Mouse (Mus musculus) large intestine, adult 2 months (tissue): ENCODE data around the gene Zbtb21. TPM values are rescaled to one million over a fixed set of nuclear protein-coding genes. Genes with fewer than 3 reads are reported as not detected.
"Not testable (repeated sequence)": the region's sequence is repeated elsewhere in the genome, so short reads cannot be mapped to it uniquely, and the experiment has no call there.

Experiments
- DNase-seq: peaks from one replicate; pipeline ENCODE4 v3.0.0-alpha.2; 2012; ENCODE audit warnings: low read depth, low spot score
- WGBS: fragments of 180-500 bp; shearing (Covaris S2); methylation state at CpG from one replicate; pipeline ENCODE4 v1.1.7; 2018; 5-methylcytosine and 5-hydroxymethylcytosine counted together
- polyA plus RNA-seq: library from polyadenylated mRNA; depleted of rRNA; stranded (reverse); fragments of >200 nt; gene quantifications from 2 replicates; pipeline ENCODE4 v1.2.3, GENCODE M21; 2012

Zbtb21 gene
- polyA plus RNA-seq, 1 experiment: 9.8 TPM

DNA sequence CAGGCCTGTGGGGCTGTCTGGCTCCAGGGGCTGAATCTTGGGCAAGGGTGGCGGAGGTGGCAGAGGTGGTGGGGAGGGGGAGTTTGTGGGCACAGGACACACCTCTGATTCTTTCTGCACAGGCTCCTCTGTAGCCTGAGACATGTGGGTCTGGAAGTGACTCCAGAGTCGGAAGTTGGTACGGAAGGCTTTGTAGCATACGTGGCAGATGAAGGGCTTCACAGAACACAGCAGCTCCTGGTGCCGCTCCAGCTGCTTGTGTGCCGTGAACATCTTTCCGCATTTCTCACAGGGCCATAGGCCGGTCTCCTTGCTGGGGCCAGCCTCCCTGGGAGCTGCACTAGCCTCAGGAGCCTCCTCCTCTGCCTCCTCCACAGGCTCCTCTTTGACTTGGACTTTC lies 12.4 kb downstream of the Zbtb21 start:
- no peak for DNase-seq
- 98% methylated on average over 8 of the region's 8 CpGs for WGBS

DNA sequence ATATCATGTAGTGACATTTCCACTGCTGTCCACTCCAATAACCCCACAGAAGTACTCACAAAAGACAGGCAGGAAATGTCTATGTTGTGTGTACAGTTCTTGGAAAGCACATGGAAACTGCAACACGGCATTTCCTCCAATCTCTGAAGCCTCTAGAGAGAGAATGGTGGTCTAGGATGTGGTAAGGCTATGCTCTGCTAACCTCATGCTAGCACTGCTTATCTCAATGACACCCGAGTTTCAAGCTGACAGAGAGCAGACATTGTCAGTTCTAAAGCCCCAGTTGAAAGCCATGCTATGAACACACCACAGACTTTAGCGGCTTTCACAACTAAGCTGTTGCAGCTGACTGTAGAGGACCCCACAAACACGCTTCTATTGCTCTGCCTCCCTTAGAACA lies 13.6 kb downstream of the Zbtb21 start:
- DNase-seq: no peak

DNA sequence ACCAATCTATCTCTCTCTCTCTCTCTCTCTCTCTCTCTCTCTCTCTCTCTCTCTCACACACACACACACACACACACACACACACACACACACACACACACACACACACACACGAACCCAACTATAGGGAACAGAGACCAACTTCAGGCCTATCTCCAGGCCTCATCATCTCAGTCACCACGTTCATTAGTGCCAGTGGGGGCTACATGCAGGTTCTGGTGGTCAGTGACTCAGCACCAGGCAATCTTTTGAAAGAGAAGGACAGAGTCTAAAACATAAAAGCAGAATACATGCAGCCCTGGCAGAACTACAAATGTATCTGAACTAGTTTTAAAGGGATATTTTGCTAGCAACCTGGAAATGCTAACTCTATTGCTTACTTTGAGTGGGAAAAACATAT lies 15.4 kb downstream of the Zbtb21 start:
- not testable (repeated sequence) for DNase-seq
- 77% methylated on average over 2 of the region's 2 CpGs for WGBS

More for the DNA sequence above, 13.6 kb downstream of the Zbtb21 start:
- WGBS: 80% methylated on average over 4 of the region's 4 CpGs

- DNase-seq: no peak
Observed at GRCm38 (mm10) chr16:97941844-97942243, 20.6 kb downstream of the Zbtb21 start.

- 77% methylated on average over 3 of the region's 3 CpGs for WGBS
- no peak for DNase-seq
Observed at GRCm38 (mm10) chr16:97940471-97940973, 21.9 kb downstream of the Zbtb21 start.

DNA sequence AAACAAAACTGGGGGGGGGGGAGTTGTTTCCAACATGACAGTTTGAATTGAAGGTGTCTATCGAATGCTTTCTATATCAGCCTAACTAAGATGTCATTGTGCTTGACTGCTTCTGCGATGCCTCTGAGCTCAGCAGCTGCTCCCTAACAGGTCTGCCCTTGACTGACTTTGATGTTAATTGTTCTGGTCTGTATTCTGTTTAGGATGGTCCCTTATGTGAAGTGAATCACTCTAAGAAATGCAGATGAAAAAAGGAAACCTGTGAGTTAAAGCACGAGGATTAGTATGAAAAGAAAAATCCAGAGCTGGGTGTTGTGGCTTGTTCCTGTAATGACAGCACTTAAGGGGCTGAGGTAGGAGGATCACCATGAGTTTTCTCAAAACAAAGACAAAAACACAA lies 26.6 kb downstream of the Zbtb21 start:
- no peak for DNase-seq
- 88% methylated on average over 3 of the region's 3 CpGs for WGBS

GRCm38 (mm10) chr16:97930231-97930630 lies 32.2 kb downstream of the Zbtb21 start:
- DNase-seq: no peak

DNA sequence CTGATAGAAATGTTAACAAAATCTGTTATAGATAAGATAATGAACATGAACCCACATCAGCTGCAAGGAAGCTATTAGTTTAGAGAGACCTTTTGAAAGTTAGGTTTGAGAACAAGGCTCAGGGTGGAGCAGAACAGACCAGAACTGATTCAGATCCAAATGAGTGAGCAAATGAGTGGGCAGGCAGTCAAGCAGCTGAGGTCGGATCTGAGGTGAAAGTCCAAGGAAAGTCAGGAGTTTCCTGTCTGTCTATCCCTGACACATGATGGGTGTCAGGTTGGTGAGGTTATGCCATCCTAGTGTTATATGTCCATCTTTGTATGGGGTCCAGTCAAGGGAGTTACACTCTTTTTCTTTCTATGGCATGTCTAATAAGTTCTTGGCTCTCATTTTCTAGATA lies 32.9 kb downstream of the Zbtb21 start:
- DNase-seq: no peak
- 35% methylated on average over 1 of the region's 1 CpGs for WGBS

DNA sequence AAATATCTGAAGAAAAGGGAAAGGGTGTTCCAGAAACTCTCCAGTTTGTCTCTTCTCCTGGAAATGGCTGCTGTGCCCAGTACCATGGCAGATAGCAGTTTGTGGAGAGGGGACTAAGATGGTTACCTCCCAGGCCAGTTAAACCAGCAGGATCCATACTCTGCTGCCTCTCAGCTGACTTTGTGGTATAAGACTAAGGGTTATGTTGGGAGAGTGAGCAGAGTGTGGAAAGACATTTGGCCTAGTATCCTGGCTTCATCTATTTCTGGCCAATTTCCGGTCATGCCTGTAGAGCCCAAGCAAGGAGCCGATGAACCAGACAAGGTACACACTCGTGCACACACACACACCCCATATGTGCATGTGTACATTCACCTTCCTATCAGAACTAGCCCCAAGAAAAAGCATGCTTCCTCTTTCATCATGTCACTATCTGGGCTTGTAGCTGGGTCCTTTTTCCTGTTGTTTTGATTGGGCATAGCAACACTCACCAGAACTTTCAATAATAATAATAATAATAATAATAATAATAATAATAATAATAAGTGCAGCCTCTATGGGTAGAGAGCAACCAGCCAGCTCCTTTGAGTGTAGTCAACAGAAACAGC lies 35.0 kb downstream of the Zbtb21 start:
- no peak for DNase-seq
- WGBS: 86% methylated on average over 3 of the region's 3 CpGs

DNA sequence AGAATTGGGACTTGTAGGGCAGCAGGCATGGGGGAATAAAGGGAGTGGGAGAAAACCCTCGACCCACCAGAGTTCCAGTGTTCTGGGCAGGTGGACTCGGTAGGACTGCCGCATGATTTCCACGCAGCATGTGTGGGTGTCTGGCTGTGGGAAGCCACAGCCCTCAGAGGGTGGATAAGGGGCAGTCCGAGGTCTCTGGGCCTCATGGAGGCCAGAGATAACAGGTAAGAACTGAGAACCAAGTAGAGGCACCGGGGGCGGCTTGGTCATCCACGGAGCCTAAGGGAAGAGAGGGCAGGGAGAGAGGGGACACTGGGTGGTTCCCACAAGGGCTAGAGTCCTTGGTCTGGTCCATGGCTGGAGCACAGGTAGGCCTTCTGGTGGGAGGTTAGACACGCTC lies 36.0 kb downstream of the Zbtb21 start:
- DNase-seq: no peak

GRCm38 (mm10) chr16:97925760-97926159 lies 36.7 kb downstream of the Zbtb21 start:
- DNase-seq: no peak
- WGBS: 65% methylated on average over 2 of the region's 2 CpGs

More for the DNA sequence above, 36.0 kb downstream of the Zbtb21 start:
- WGBS: 88% methylated on average over 9 of the region's 9 CpGs

DNA sequence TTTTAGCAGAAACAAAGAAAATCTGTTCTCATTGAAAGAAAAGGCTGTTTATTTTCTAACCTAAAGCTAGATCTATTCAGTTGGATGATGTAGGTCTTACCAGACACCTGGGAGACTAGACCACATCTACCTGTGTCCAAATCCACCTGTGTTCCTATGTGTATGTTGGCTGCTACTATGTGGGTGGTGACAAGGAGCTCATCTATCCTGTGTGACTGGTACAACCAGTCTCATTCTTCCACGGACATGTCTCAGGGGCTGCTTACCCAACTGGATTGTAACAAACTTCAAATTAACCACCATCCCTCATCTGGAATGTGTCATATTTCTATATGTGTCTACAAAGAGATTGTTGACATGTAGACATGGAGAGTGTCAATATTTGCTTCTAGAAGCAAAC lies 38.7 kb downstream of the Zbtb21 start:
- DNase-seq: no peak
- WGBS: 39% methylated on average over 1 of the region's 1 CpGs

- WGBS: under 1% methylated on average over 9 of the region's 9 CpGs
Observed at GRCm38 (mm10) chr16:97922779-97923126, 39.7 kb downstream of the Zbtb21 start.

GRCm38 (mm10) chr16:97921961-97922778 lies 40.3 kb downstream of the Zbtb21 start:
- DNase-seq: peak; percentile 69
- WGBS: under 1% methylated on average over 75 of the region's 75 CpGs

More at GRCm38 (mm10) chr16:97922779-97923126, 39.7 kb downstream of the Zbtb21 start:
- DNase-seq: no peak

GRCm38 (mm10) chr16:97920621-97921020 lies 41.8 kb downstream of the Zbtb21 start:
- WGBS: 100% methylated on average over 1 of the region's 1 CpGs
- no peak for DNase-seq

DNA sequence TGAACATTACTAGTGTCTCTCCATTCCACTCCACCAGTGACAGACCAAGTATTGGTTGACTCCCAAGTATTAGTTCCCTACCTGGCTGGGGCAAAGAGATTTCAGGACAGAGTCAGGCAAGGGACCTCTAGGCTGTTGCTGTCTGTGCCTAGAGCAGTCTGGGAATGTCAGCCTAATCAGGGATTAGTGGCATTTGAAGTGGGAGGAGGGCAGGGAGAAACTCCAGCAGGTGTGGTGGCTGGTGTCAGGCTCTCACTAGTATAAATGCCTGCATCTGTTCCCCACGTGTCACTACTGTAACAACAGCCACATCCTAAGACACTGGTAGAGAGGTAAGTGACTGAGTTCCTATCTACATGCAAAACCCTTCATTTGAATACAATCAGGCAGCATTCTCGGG lies 42.6 kb downstream of the Zbtb21 start:
- no peak for DNase-seq
- WGBS: 59% methylated on average over 2 of the region's 2 CpGs

DNA sequence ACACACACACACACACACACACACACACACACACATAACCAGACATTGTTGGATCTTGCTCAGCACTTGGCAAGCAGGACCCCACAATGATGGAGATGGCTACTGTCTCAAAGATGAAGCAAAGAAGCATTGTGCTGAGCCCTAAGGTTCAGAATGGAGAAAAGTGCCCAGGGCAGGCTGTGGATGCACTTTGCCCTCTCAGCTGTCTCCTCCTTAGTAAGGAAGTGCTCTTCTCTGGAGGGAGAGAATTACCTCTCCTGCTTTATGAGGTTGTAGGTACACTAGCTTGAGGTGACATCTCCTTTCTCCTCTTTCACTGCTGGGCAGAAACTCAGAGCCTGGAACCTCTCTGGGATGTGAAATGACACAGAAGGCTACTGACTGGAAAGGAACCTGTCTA lies 49.5 kb downstream of the Zbtb21 start:
- DNase-seq: no peak

GRCm38 (mm10) chr16:97909356-97909755 lies 53.1 kb downstream of the Zbtb21 start:
- 98% methylated on average over 1 of the region's 1 CpGs for WGBS
- no peak for DNase-seq

GRCm38 (mm10) chr16:97907496-97907895 lies 54.9 kb downstream of the Zbtb21 start:
- no peak for DNase-seq
- 92% methylated on average over 6 of the region's 6 CpGs for WGBS

- no peak for DNase-seq
Observed at GRCm38 (mm10) chr16:97906337-97906736, 56.1 kb downstream of the Zbtb21 start.

GRCm38 (mm10) chr16:97905449-97905991 lies 56.9 kb downstream of the Zbtb21 start:
- WGBS: 54% methylated on average over 2 of the region's 2 CpGs

More at GRCm38 (mm10) chr16:97905449-97905991, 56.9 kb downstream of the Zbtb21 start:
- DNase-seq: no peak
